Mouse (Mus musculus) spleen, adult 2 months (tissue): ENCODE data around the gene Tenm4. TPM values are rescaled to one million over a fixed set of nuclear protein-coding genes. Genes with fewer than 3 reads are reported as not detected.

Source experiments
- DNase-seq, 2 experiments: peaks; one replicate each; pipeline versions ENCODE4 v3.0.0 to v3.0.0-alpha.2; 2012 to 2021; ENCODE audit warnings: low spot score in 2 of 2, low read depth in 1 of 2
- H3K27ac ChIP-seq: fragments of 200-500 bp; 2 replicates; pipeline ENCODE4 v1.5.1; 2012; ENCODE audit warnings: low read length, inconsistent platforms; ENCODE audit not compliant: insufficient read depth
- H3K27me3 ChIP-seq: fragments of 200-500 bp; 2 replicates; pipeline ENCODE4 v1.6.1; 2012; ENCODE audit warnings: mild to moderate bottlenecking, moderate library complexity, low read length, inconsistent platforms; ENCODE audit not compliant: control insufficient read depth, insufficient read depth
- H3K36me3 ChIP-seq: fragments of 200-500 bp; 2 replicates; pipeline ENCODE4 v1.6.1; 2012; ENCODE audit warnings: mild to moderate bottlenecking, low read length, inconsistent platforms; ENCODE audit not compliant: control insufficient read depth, insufficient read depth
- H3K4me1 ChIP-seq: fragments of 200-500 bp; 2 replicates; pipeline ENCODE4 v1.6.1; 2011; ENCODE audit warnings: inconsistent platforms; ENCODE audit not compliant: control insufficient read depth, insufficient read depth, insufficient read length
- H3K4me3 ChIP-seq: fragments of 200-500 bp; 2 replicates; pipeline ENCODE4 v1.5.1; 2011; ENCODE audit warnings: mild to moderate bottlenecking, inconsistent platforms; ENCODE audit not compliant: insufficient read depth, insufficient read length; ENCODE audit errors: extremely low read depth
- CTCF ChIP-seq: fragments of 200-500 bp; IDR thresholded peaks from 2 replicates; pipeline ENCODE4 v1.5.1; 2011; ENCODE audit warnings: mild to moderate bottlenecking, inconsistent platforms; ENCODE audit not compliant: insufficient read depth, insufficient read length, insufficient replicate concordance; ENCODE audit errors: extremely low read depth
- POLR2A ChIP-seq: fragments of 200-500 bp; IDR thresholded peaks from 2 replicates; pipeline ENCODE4 v1.6.1; 2011; ENCODE audit warnings: low read depth, low read length, inconsistent platforms
- WGBS: fragments of 180-500 bp; shearing (Covaris S2); methylation state at CpG from one replicate; pipeline ENCODE4 v1.1.7; 2018; 5-methylcytosine and 5-hydroxymethylcytosine counted together
- polyA plus RNA-seq: library from polyadenylated mRNA; depleted of rRNA; stranded (reverse); fragments of >200 nt; gene quantifications from 2 replicates; pipeline ENCODE4 v1.2.3, GENCODE M21; 2012

Tenm4 gene
- polyA plus RNA-seq, 1 experiment, result 1.2 TPM

DNA sequence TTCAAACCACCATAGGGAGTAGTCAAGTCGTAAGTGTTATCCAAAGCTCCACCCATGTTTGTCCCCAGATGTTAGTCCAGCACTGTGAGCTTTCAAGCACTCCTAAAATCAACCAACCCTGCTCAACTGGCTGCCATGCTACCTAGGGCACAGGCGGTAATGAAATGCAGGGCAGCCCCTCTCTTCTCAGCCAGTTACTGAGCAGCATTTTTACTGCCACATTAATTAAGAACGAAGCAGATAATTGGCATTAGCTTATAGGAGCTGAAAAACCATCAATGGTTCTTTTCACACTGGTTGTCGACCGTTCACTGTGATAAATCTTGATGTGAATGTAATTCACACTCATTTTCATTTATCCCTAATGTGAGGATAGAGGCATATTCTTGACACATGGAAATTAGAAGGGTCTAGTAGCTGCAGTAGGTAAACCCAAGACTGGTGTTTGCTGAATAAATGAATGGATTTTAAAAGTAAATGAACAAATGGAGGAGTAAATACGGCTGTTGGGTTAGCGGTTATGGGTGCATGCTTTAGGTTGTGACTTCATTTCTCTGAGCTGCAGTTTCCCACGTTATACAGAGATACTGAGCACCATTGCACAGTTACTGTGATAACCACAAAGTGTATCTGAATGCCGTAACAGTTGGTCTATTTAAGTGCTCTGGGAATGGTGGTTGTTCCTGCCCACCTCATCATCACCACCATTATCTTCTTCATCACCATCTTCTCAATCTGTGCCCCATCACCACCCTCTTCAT is 424.7 kb downstream of the Tenm4 start:
- DNase-seq, result no peak
- 85% methylated on average over 9 of the region's 9 CpGs for WGBS
- no peaks in the 10 kb centered on the region for H3K27me3 ChIP-seq

DNA sequence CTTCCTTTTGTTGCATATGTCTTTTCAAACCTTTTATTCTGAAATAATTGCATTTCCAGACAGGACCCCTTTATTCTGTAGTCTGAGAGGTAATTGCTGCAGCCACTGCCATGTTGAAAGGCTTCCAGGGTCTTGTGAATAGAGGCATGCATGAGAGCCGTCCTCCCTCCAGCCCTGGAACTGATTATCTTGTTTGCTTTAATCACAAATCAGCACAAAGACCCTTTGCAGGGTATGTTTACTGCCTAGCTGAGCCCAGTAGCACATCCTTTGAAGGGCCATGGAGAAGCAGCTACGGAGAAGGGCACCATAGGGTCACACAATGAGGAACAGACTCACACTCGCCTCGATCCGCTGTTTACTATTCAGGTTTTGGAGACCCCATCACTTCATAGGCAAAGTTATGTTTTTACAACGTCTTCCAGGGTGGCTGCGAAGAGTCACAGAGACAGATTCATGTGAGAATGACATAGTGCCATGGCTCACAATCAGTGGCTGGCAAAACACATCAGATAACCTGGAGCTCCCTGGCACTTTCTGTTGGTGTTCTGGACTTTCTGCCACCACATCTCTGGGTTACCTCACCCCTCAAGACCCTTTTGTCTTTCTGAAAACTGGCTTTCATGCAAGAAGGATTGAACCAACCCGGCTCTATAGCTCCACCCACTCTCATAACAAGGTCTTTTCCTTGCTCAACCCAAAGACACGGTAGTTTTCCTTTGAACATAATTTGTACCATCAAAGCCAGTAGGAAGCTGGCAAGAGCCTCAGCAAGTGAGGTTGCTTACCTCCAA is 425.6 kb downstream of the Tenm4 start:
- no peaks in the 10 kb centered on the region for H3K4me1 ChIP-seq
- no peaks in the 10 kb centered on the region for H3K36me3 ChIP-seq
- no peak for TF ChIP-seq CTCF
- TF ChIP-seq POLR2A, result no peak
- no peaks in the 10 kb centered on the region for H3K27me3 ChIP-seq
- H3K27ac ChIP-seq, result no peak overlapping the region
- no peak for DNase-seq
- whole genome bisulfite sequencing, result 63% methylated on average over 9 of the region's 9 CpGs
- H3K4me3 ChIP-seq, result no peak overlapping the region

More for the DNA sequence above, 424.7 kb downstream of the Tenm4 start:
- Histone ChIP-seq H3K4me1 (no peaks in the 10 kb centered on the region), H3K27ac (no peak overlapping the region), H3K36me3 (no peaks in the 10 kb centered on the region), H3K4me3 (no peak overlapping the region)
- no peak for TF ChIP-seq POLR2A
- TF ChIP-seq CTCF, result no peak

DNA sequence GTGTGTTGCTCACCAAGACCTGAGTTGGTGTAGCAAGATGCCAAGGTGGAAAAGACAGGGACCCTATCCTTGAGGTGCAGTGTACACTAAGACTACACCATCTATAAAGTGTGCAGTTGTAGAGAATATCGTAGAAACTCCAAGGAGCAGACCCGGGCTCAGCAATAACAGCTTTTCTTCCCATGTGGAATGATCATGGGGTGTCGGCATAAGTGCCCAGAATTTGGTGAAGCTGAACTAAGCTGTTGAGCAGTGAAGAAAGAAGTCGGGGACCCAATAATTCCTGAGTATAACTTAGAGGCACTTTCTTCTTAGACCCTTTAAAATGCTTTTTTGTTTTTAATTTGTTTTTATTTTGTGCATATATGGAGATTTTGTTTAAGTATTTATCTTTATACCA is 426.8 kb downstream of the Tenm4 start:
- DNase-seq, result no peak
- Histone ChIP-seq H3K27me3 (no peaks in the 10 kb centered on the region), H3K36me3 (no peaks in the 10 kb centered on the region), H3K4me3 (no peak overlapping the region), H3K4me1 (no peaks in the 10 kb centered on the region), H3K27ac (no peak overlapping the region)
- WGBS, result 92% methylated on average over 4 of the region's 4 CpGs
- TF ChIP-seq POLR2A (no peak), CTCF (no peak)

DNA sequence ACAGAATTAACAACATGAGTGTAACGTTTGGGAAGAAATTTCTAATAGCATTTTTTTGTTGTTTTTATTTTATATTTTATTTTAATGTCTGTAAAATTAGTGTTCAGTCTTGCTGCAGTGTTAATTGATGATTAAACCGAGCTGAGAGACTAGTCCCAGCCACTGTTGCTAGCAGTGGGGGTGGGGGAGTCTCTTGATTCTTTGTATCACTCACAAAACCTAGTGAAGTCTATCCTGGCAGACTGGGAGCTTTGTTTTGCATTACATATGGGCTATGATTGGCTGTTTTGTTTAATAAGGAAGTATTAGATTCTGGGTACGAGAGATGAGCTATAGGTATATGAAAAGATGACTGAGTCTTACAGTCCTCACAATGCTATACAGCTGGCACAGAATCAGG is 428.0 kb downstream of the Tenm4 start:
- H3K27me3 ChIP-seq, result no peaks in the 10 kb centered on the region
- H3K4me3 ChIP-seq, result no peak overlapping the region
- no peak overlapping the region for H3K27ac ChIP-seq
- TF ChIP-seq CTCF, result no peak
- no peak for DNase-seq
- H3K4me1 ChIP-seq, result no peaks in the 10 kb centered on the region
- no peaks in the 10 kb centered on the region for H3K36me3 ChIP-seq
- WGBS, result 70% methylated on average over 3 of the region's 3 CpGs

DNA sequence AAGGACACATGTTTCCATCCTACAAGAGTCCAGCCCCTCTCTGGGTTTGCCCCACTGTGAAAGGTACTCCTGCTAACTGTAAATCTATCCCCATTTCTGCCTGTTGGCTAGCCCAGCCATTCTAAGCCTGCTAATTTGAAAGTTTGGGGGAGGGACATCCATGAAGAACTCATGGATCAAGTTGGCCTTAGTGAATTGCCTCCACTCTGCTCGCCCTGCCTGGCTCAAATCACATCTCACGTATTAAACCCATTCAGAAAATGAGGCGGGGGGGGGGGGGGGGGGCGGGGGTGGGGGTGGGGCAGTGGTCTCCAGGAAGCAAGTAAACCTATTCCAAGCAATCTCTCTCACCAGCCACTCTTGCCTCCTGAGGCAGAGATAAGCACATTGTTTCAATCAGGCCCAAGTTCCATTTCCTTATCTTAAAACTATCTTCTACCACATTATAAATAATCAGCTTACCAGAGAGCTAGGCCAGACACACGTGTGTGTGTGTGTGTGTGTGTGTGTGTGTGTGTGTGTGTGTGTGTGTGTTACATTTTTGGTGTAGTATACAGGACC is 429.4 kb downstream of the Tenm4 start:
- TF ChIP-seq POLR2A (no peak), CTCF (no peak)
- Histone ChIP-seq H3K27me3 (no peaks in the 10 kb centered on the region), H3K36me3 (no peaks in the 10 kb centered on the region), H3K27ac (no peak overlapping the region), H3K4me1 (no peaks in the 10 kb centered on the region), H3K4me3 (no peak overlapping the region)
- no peak for DNase-seq
- WGBS, result 34% methylated on average over 5 of the region's 5 CpGs

DNA sequence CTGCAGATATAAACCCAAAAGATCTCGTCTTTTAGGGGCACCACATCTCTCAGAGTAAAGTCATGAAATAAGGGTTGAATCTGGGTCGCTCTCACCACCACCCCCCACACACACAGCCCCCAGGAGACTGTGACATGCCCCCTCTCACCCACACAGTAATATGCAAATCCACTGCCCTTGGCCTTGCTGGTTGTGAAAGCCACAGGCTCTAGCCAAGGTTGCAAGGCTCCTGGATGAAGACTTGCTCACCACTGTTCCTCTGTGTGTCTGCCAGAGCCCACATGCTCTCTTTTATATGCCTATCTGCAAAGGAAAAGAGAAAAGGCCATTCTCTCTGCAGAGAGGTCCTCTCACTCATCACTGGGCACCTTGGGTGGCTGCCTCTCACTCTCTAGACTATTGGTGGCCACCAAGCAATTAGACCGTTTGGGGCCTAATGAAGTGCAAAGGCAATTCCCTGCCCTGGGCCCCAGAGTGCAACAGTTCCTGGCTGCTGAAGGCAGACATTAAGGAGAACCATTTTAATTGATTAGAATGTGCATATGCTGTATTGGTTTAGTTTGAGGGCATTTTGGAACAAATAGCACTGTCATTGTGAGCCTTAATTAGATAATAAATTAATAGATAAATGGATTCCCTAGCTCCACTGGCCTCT is 433.2 kb downstream of the Tenm4 start:
- TF ChIP-seq CTCF (no peak), POLR2A (no peak)
- DNase-seq, result no peak
- no peaks in the 10 kb centered on the region for H3K27me3 ChIP-seq
- H3K27ac ChIP-seq, result no peak overlapping the region
- H3K4me1 ChIP-seq, result no peaks in the 10 kb centered on the region
- no peak overlapping the region for H3K4me3 ChIP-seq
- WGBS, result 84% methylated on average over 3 of the region's 3 CpGs
- H3K36me3 ChIP-seq, result no peaks in the 10 kb centered on the region

DNA sequence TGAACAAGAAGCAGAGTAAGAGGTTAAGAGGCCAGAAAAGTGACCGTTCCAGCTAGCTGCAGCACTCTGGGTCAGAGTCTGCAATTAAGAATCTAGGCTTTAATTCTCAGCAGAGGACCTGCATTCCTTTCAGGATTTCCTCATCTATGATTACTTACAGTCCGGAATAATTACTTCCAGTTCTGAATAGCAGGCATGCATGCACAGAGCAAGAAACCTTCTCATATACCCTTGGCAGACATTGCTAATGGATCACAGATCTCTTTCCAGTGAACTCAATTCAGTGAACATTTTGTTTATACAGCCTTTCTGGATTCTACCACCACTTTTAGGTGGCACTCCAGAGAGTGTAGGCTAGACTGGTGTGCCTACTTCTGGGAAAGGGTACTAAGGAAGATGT is 434.3 kb downstream of the Tenm4 start:
- Histone ChIP-seq H3K36me3 (no peaks in the 10 kb centered on the region), H3K4me3 (no peak overlapping the region), H3K27me3 (no peaks in the 10 kb centered on the region), H3K4me1 (no peaks in the 10 kb centered on the region), H3K27ac (no peak overlapping the region)
- 89% methylated on average over 2 of the region's 2 CpGs for WGBS
- DNase-seq, result no peak
- TF ChIP-seq CTCF (no peak), POLR2A (no peak)
